Mouse (Mus musculus) intestine, embryonic 15.5 days (tissue): Measurements from ENCODE around the gene Ndufc1. TPM values are rescaled to one million over a fixed set of nuclear protein-coding genes. Genes with fewer than 3 reads are reported as not detected.
"Not testable (repeated sequence)": the region's sequence is repeated elsewhere in the genome, so short reads cannot be mapped to it uniquely, and the experiment has no call there.

Experiments used
- ATAC-seq: fragments of 200-750 bp; cut with Nextera tagmentation; 2 replicates; pipeline ENCODE4 v1.8.0; 2017; ENCODE audit warnings: moderate TSS enrichment, moderate library complexity
- H3K27ac ChIP-seq: fragments of 300-500 bp; sonication (generic); 2 replicates; pipeline ENCODE4 v1.5.1; 2015; ENCODE audit warnings: mild to moderate bottlenecking, inconsistent platforms
- H3K27me3 ChIP-seq: fragments of 300-500 bp; sonication (generic); replicated peaks from 2 replicates; pipeline ENCODE4 v1.6.1; 2015; ENCODE audit warnings: inconsistent platforms
- H3K36me3 ChIP-seq: fragments of 300-500 bp; sonication (generic); 2 replicates; pipeline ENCODE4 v1.6.1; 2015; ENCODE audit warnings: inconsistent platforms
- H3K4me1 ChIP-seq: fragments of 300-500 bp; sonication (generic); replicated peaks from 2 replicates; pipeline ENCODE4 v1.6.1; 2015; ENCODE audit warnings: inconsistent platforms
- H3K4me2 ChIP-seq: fragments of 300-500 bp; sonication (generic); replicated peaks from 2 replicates; pipeline ENCODE4 v1.6.1; 2015; ENCODE audit warnings: mild to moderate bottlenecking, inconsistent platforms
- H3K4me3 ChIP-seq: fragments of 300-500 bp; sonication (generic); replicated peaks from 2 replicates; pipeline ENCODE4 v1.5.1; 2015; ENCODE audit warnings: inconsistent platforms
- H3K9ac ChIP-seq: fragments of 300-500 bp; sonication (generic); 2 replicates; pipeline ENCODE4 v1.6.1; 2015; ENCODE audit warnings: inconsistent platforms
- H3K9me3 ChIP-seq: fragments of 300-500 bp; sonication (generic); 2 replicates; pipeline ENCODE4 v1.6.1; 2016; ENCODE audit warnings: inconsistent platforms
- WGBS: fragments of 180-500 bp; shearing (Covaris S2); methylation state at CpG from one replicate; pipeline ENCODE4 v1.1.7; 2015; 5-methylcytosine and 5-hydroxymethylcytosine counted together
- polyA plus RNA-seq: library from polyadenylated mRNA; unstranded; fragments of >200 nt; fragmentation: Nextera tagmentation; extraction: Ambion mirVana; gene quantifications from 2 replicates; pipeline ENCODE4 v1.2.1, GENCODE M21; 2015

Ndufc1 gene
- polyA plus RNA-seq, 1 experiment from 2014 or later, result 916 TPM

DNA sequence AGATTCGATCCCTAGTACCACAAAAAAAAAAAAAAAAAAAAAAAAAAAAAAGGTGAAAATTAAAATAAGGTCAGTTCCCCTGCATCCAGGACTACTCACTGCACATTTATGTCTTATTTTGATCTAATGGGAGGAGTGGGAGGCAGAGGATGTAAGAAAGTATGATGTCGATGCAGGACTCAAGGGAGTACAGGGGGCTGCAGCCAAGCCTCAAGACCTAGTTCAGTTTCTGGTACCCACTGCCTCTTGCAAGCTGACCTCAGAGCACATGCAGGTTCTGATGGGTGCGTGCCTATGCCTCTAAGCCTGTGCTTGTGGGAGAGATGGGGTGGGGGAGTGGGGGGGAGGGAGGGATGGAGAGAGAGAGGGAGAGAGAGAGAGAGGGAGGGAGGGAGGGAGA lies 13.9 kb downstream of the Ndufc1 start:
- H3K27ac ChIP-seq, result no peak overlapping the region
- no peak overlapping the region for H3K9ac ChIP-seq
- no peaks in the 10 kb centered on the region for H3K36me3 ChIP-seq
- H3K4me2 ChIP-seq, result no peak overlapping the region
- WGBS, result 83% methylated on average over 3 of the region's 3 CpGs
- no peak for ATAC-seq
- no peak overlapping the region for H3K4me3 ChIP-seq
- no peaks in the 10 kb centered on the region; the same call in 1 of the 2 replicates for H3K4me1 ChIP-seq
- no peaks in the 10 kb centered on the region for H3K9me3 ChIP-seq
- no peaks in the 10 kb centered on the region for H3K27me3 ChIP-seq

DNA sequence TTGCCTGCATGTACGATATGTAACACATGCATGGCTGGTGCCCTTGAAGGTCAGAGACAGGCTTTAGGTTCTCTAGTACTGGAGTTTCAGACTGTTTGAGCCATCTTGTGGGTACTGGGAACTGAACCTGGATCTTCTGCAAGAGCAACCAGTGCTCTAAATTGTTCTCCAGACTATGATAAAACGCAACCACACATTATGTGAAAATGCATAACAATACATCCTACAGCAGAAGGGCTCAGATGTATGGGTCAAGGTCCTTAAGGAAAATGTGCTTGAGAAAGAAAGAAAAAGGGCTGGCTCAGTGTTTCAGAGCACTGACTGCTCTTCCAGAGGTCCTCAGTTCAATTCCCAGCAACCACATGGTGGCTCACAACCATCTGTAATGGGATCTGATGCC lies 15.1 kb downstream of the Ndufc1 start:
- Histone ChIP-seq H3K9ac (no peak overlapping the region), H3K9me3 (no peaks in the 10 kb centered on the region), H3K27ac (no peak overlapping the region), H3K36me3 (no peaks in the 10 kb centered on the region), H3K27me3 (no peaks in the 10 kb centered on the region), H3K4me1 (peaks cover 4% of the 10 kb centered on the region; the same call in 1 of the 2 replicates), H3K4me3 (no peak overlapping the region), H3K4me2 (no peak overlapping the region)
- WGBS, result 93% methylated on average over 2 of the region's 2 CpGs
- no peak for ATAC-seq

DNA sequence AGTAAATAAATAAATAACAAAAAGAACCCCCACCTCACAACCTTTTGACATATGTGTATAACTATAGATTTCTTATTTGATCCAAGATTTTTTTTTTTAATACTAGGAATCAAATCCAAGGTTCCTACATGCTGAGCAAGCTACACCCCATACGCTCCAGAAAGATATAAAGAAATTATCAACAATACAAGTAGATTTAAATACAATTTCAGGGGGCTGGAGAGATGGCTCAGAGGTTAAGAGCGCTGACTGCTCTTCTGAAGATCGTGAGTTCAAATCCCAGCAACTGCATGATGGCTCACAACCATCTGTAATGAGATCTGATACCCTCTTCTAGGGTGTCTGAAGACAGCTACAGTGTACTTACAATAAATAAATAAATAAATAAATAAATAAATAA lies 15.8 kb downstream of the Ndufc1 start:
- not testable (repeated sequence) for H3K9me3 ChIP-seq, H3K27ac ChIP-seq, ATAC-seq, H3K27me3 ChIP-seq, H3K4me1 ChIP-seq, H3K4me3 ChIP-seq, H3K36me3 ChIP-seq, H3K4me2 ChIP-seq, H3K9ac ChIP-seq
- WGBS, result 95% methylated on average over 3 of the region's 3 CpGs

DNA sequence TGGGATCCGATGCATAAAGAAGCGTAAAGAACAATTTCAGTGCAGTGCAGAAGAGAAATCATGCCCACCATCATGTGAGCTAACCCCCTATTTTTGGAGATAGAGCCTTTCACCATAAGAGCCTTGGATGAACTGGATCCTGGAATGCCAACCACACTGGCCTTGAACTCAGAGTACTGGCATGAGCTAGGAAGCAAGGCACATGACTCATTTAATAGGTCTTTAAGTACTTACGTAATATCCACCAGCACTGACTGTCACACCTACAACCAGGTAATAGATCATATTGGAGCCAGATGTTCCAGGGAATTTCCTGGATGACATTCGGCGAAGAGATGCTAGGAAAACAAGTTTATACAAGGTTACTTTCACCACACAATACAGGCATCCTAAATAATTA lies 17.2 kb downstream of the Ndufc1 start:
- ATAC-seq, result no peak
- no peaks in the 10 kb centered on the region for H3K9me3 ChIP-seq
- H3K27ac ChIP-seq, result no peak overlapping the region
- H3K4me1 ChIP-seq, result peaks cover 4% of the 10 kb centered on the region; the same call in 1 of the 2 replicates
- no peaks in the 10 kb centered on the region for H3K36me3 ChIP-seq
- H3K4me2 ChIP-seq, result no peak overlapping the region
- WGBS, result 89% methylated on average over 5 of the region's 5 CpGs
- H3K4me3 ChIP-seq, result no peak overlapping the region
- no peaks in the 10 kb centered on the region for H3K27me3 ChIP-seq
- H3K9ac ChIP-seq, result no peak overlapping the region

DNA sequence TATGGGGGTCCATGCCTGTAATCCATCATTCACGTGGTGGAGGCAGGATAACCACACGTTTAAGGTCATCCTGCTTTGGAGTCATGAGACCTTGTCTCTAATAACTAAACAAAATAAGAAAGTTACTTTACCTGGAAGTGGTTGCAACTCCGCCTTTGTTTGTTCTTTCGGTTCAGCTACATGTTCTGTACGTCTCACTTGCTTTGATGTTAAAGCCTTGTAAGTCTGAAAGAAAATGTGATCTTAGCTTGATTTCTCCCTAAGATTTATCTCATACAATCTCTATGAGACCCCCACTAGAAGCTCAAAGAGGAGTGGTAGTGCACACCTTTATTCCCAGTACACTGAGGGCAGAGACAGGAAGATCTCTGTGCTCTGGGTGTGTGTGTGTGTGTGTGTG lies 17.7 kb downstream of the Ndufc1 start:
- no peak overlapping the region for H3K9ac ChIP-seq
- no peaks in the 10 kb centered on the region for H3K36me3 ChIP-seq
- no peaks in the 10 kb centered on the region for H3K9me3 ChIP-seq
- ATAC-seq, result no peak
- no peak overlapping the region for H3K4me2 ChIP-seq
- H3K4me3 ChIP-seq, result no peak overlapping the region
- H3K27ac ChIP-seq, result no peak overlapping the region
- 72% methylated on average over 5 of the region's 5 CpGs for WGBS
- no peaks in the 10 kb centered on the region for H3K27me3 ChIP-seq
- H3K4me1 ChIP-seq, result peaks cover 4% of the 10 kb centered on the region; the same call in 1 of the 2 replicates

DNA sequence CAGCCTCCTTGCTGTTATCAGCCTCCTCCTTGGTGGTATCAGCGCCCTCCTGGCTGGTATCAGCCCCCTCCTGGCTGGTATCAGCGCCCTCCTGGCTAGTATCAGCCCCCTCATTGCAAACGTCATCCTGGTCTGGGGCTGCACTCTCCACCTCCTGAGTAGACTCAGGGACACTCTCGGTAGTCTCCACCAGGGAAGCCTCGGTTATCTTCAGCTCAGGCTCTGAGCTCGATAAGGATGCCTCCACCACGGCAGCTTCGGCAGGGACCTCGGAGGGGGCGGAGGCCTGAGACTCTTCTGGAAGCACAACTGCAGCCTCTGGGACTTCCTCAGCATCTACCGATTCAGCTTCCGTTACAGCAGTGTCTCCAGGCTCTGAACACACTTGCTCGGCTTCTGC lies 19.9 kb downstream of the Ndufc1 start:
- WGBS, result 3% methylated on average over 13 of the region's 13 CpGs

DNA sequence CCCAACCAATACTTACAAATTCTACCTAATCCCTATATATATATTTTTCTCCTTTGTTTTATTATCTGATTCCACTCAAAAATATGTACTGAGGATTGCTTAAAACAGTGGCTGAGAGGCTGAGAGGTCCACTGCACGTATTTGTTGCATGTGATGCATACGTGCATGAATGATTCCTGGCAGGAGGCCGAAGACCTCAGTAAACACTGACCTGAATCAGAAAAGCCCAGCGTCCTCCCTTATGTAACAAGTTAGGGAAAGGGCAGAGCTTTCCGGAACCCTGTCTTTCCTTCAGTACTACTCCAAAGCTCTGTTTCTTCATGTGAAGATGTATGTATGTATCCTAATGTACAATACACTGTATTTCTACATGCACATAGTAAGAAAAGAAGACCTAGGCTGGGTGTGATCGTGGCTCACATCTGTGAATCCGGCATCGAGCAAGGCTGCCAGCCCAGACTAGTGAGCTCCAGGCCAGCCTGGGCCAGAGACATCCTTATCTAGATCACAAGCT lies 20.9 kb downstream of the Ndufc1 start:
- H3K36me3 ChIP-seq, result no peaks in the 10 kb centered on the region
- ATAC-seq, result no peak
- H3K4me1 ChIP-seq, result peaks cover 4% of the 10 kb centered on the region; the same call in 1 of the 2 replicates
- 72% methylated on average over 8 of the region's 8 CpGs for WGBS
- no peak overlapping the region for H3K4me2 ChIP-seq
- no peaks in the 10 kb centered on the region for H3K27me3 ChIP-seq
- H3K9me3 ChIP-seq, result no peaks in the 10 kb centered on the region
- no peak overlapping the region for H3K9ac ChIP-seq
- H3K4me3 ChIP-seq, result no peak overlapping the region
- no peak overlapping the region for H3K27ac ChIP-seq

More for the DNA sequence above, 19.9 kb downstream of the Ndufc1 start:
- H3K27ac ChIP-seq, result no peak overlapping the region
- peak; percentile 73; the same call in 1 of the 2 replicates for ATAC-seq
- H3K9me3 ChIP-seq, result no peaks in the 10 kb centered on the region
- no peaks in the 10 kb centered on the region for H3K27me3 ChIP-seq
- no peak overlapping the region; the same call in 1 of the 2 replicates for H3K9ac ChIP-seq
- H3K4me1 ChIP-seq, result peaks cover 4% of the 10 kb centered on the region; the same call in 1 of the 2 replicates
- peak overlapping the region; percentile 57 for H3K4me2 ChIP-seq
- H3K4me3 ChIP-seq, result no peak overlapping the region; the same call in 1 of the 2 replicates
- H3K36me3 ChIP-seq, result no peaks in the 10 kb centered on the region

DNA sequence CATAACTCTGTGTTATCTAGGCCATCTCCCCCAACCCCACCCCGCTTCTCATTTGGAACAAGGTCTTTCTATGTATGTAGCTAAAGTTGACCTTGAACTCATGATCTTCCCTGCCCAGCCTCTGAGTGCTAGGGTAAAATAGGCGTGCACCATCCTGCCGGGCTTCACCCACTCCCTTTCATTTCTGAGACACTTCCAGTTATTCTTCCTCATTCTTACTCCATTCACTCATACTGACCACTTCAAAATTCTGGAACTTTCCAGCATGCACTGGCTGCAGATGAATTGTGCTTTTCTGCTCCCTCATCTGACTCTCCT lies 21.7 kb downstream of the Ndufc1 start:
- no peak overlapping the region for H3K4me2 ChIP-seq
- no peak overlapping the region for H3K27ac ChIP-seq
- H3K9ac ChIP-seq, result no peak overlapping the region
- peaks cover 4% of the 10 kb centered on the region; the same call in 1 of the 2 replicates for H3K4me1 ChIP-seq
- WGBS, result 75% methylated on average over 3 of the region's 3 CpGs
- no peaks in the 10 kb centered on the region for H3K36me3 ChIP-seq
- ATAC-seq, result no peak
- no peaks in the 10 kb centered on the region for H3K9me3 ChIP-seq
- no peak overlapping the region for H3K4me3 ChIP-seq
- no peaks in the 10 kb centered on the region for H3K27me3 ChIP-seq

DNA sequence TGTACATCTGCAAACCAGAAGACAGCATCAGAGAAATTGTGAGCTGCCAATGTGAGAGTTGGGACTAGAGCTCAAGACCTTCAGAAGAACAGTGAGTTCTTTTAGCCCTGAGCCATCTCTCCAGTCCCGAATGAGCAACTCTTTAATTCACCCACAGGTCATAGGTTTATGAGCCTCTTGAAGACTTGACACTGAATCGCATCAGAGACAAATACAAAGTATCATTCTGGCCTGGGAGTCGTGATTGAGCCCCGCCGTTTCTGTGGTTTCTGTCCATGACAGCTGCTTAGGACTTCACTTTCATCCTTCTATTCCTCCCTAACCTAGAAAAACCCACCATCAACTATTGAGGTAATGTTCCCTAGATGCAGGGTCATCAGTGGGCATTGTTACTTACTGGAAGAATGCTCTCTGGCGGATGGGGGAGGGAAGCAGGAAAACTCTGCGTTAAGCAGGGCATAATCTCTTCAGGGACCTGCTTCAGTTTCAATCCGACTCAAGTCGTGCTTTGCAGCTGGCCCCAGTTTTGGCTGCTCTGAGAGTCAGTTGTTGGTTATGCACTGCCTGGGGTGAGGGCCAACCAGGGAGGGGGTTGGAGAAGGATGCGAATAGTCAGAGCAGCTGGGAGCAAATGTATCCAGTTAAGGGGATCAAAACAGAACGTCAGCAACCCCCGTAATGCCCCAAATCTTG lies 22.2 kb downstream of the Ndufc1 start:
- WGBS, result 50% methylated on average over 12 of the region's 12 CpGs
- Histone ChIP-seq H3K36me3 (no peaks in the 10 kb centered on the region), H3K4me2 (no peak overlapping the region), H3K27ac (no peak overlapping the region), H3K9ac (no peak overlapping the region), H3K4me1 (peaks cover 4% of the 10 kb centered on the region; the same call in 1 of the 2 replicates), H3K4me3 (no peak overlapping the region), H3K27me3 (no peaks in the 10 kb centered on the region), H3K9me3 (no peaks in the 10 kb centered on the region)
- ATAC-seq, result no peak

DNA sequence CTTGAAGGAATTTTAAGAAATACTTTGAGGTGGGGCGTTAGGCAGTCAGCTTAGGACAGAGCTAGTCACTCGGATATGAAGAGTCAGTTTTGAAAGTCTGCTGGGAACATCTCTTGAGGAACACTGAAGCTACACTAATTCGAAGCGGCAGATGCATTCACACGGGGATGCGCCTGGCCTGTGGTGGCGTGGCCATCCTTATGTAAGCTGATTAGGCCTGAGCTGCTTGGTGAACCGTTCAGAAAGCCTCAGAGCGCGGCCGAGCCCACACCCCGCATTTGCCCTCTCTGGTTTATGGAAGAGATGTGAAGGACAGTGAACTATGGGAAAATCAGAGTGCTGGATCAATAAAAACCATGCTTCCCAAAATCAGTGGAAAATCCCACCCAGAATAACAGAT lies 25.4 kb downstream of the Ndufc1 start:
- peaks cover 4% of the 10 kb centered on the region; the same call in 1 of the 2 replicates for H3K4me1 ChIP-seq
- H3K4me2 ChIP-seq, result no peak overlapping the region
- no peak overlapping the region for H3K27ac ChIP-seq
- WGBS, result 83% methylated on average over 12 of the region's 12 CpGs
- no peak overlapping the region for H3K9ac ChIP-seq
- H3K4me3 ChIP-seq, result no peak overlapping the region
- no peaks in the 10 kb centered on the region for H3K9me3 ChIP-seq
- H3K36me3 ChIP-seq, result no peaks in the 10 kb centered on the region
- ATAC-seq, result no peak
- H3K27me3 ChIP-seq, result no peaks in the 10 kb centered on the region

DNA sequence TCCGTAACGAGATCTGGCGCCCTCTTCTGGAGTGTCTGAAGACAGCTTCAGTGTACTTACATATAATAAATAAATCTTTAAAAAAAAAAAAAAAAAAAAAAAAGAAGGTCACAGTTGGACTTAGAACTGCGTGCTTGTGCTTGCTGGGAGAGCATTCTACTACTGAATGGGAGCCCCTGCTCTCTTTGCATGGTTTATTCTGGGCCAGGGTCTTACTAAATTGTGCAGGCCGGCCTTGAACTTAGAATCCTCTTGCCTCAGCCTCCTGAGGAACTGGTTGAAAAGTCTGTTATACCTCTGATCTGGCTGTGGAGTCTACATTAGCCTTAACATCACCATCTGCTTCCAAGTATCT lies 28.2 kb downstream of the Ndufc1 start:
- Histone ChIP-seq H3K4me1 (peaks cover 5% of the 10 kb centered on the region; the same call in 1 of the 2 replicates), H3K27me3 (no peaks in the 10 kb centered on the region), H3K4me2 (no peak overlapping the region), H3K4me3 (no peak overlapping the region), H3K27ac (no peak overlapping the region), H3K9me3 (no peaks in the 10 kb centered on the region), H3K9ac (no peak overlapping the region), H3K36me3 (no peaks in the 10 kb centered on the region)
- ATAC-seq, result no peak
- 72% methylated on average over 3 of the region's 5 CpGs for WGBS

DNA sequence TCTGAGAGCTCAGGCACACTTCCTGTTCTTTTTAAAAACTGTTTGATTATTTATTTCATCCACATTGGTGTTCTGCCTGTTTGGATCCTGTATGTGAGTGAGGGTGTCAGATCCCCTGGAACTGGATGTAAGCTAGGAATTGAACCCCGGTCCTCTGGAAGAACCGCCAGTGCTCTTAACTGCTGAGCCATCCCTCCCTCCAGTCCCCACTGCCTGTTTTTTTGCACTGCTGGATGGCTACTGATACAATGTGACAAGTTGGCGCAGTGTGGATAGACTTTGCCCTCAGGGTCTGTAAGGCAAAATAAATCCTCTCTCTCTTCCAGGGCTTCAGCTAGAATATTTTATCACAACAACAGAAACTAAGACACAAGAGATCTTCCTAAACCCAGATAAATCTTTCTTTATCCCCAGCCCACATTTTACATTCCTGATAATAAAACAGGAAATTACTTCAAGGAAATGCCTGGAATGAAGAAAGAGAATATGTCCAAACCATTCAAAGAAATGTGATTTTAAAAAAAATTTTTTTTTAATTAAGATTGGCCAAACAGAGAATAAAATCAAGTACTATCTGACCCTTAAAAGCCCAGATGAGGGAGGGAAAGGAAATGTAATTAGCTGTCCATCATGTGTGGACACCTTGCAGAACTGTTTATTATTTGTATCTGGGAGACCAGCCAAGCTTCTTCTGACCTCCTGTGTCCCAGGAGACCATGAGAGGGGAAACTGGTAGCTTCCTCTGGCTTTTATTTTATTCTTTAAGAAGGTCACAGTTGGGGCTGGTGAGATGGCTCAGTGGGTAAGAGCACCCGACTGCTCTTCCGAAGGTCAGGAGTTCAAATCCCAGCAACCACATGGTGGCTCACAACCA lies 28.8 kb downstream of the Ndufc1 start:
- H3K9ac ChIP-seq, result no peak overlapping the region
- H3K36me3 ChIP-seq, result no peaks in the 10 kb centered on the region
- no peak overlapping the region for H3K4me3 ChIP-seq
- WGBS, result 68% methylated on average over 5 of the region's 5 CpGs
- no peak overlapping the region for H3K4me2 ChIP-seq
- peaks cover 5% of the 10 kb centered on the region; the same call in 1 of the 2 replicates for H3K4me1 ChIP-seq
- H3K27ac ChIP-seq, result no peak overlapping the region
- no peaks in the 10 kb centered on the region for H3K27me3 ChIP-seq
- no peaks in the 10 kb centered on the region for H3K9me3 ChIP-seq
- ATAC-seq, result no peak
